Mouse (Mus musculus) intestine, postnatal 0 days (tissue): ENCODE measurements around the gene Zbtb20. TPM values are rescaled to one million over a fixed set of nuclear protein-coding genes. Genes with fewer than 3 reads are reported as not detected.

Experiments
- ATAC-seq: fragments of 200-750 bp; cut with Nextera tagmentation; 2 replicates; pipeline ENCODE4 v1.8.0; 2017; ENCODE audit warnings: mild to moderate bottlenecking, moderate TSS enrichment, moderate library complexity
- H3K27ac ChIP-seq: fragments of 300-500 bp; sonication (generic); 2 replicates; pipeline ENCODE4 v1.5.1; 2014; ENCODE audit warnings: mild to moderate bottlenecking, low read depth, low read length, moderate library complexity
- H3K27me3 ChIP-seq: fragments of 300-500 bp; sonication (generic); replicated peaks from 2 replicates; pipeline ENCODE4 v1.6.1; 2014; ENCODE audit warnings: low read length, mixed read lengths; ENCODE audit not compliant: control insufficient read depth, insufficient read depth
- H3K36me3 ChIP-seq: fragments of 300-500 bp; sonication (generic); 2 replicates; pipeline ENCODE4 v1.6.1; 2014; ENCODE audit warnings: mild to moderate bottlenecking, moderate library complexity; ENCODE audit not compliant: control insufficient read depth, insufficient read depth
- H3K4me1 ChIP-seq: fragments of 300-500 bp; sonication (generic); replicated peaks from 2 replicates; pipeline ENCODE4 v1.6.1; 2014; ENCODE audit warnings: antibody characterized with exemption, low read length, mixed read lengths; ENCODE audit not compliant: control insufficient read depth, insufficient read depth
- H3K4me2 ChIP-seq: fragments of 300-500 bp; sonication (generic); replicated peaks from 2 replicates; pipeline ENCODE4 v1.6.1; 2014; ENCODE audit warnings: low read depth, mild to moderate bottlenecking, moderate library complexity
- H3K4me3 ChIP-seq: fragments of 300-500 bp; sonication (generic); 2 replicates; pipeline ENCODE4 v1.5.1; 2014; ENCODE audit warnings: low read depth, low read length
- H3K9ac ChIP-seq: fragments of 300-500 bp; sonication (generic); 2 replicates; pipeline ENCODE4 v1.6.1; 2014; ENCODE audit warnings: mild to moderate bottlenecking, low read depth, low read length
- H3K9me3 ChIP-seq: fragments of 300-500 bp; sonication (generic); 2 replicates; pipeline ENCODE4 v1.6.1; 2016; ENCODE audit warnings: mixed run types; ENCODE audit not compliant: control insufficient read depth
- CTCF ChIP-seq: sonication (generic); IDR thresholded peaks from 2 replicates; pipeline ENCODE4 v1.5.1; 2016; ENCODE audit warnings: low read depth, mild to moderate bottlenecking, control low read depth, antibody characterized with exemption, moderate library complexity
- WGBS: fragments of 180-500 bp; shearing (Covaris S2); extraction: QIAGEN DNeasy Blood & Tissue Kit; methylation state at CpG from one replicate; pipeline ENCODE4 v1.1.7; 2014; 5-methylcytosine and 5-hydroxymethylcytosine counted together
- polyA plus RNA-seq: library from polyadenylated mRNA; unstranded; fragments of >200 nt; fragmentation: Nextera tagmentation; extraction: Ambion mirVana; gene quantifications from 2 replicates; pipeline ENCODE4 v1.2.1, GENCODE M21; 2015

The Zbtb20 gene
- polyA plus RNA-seq, 1 experiment from 2014 or later, result 10.6 TPM

DNA sequence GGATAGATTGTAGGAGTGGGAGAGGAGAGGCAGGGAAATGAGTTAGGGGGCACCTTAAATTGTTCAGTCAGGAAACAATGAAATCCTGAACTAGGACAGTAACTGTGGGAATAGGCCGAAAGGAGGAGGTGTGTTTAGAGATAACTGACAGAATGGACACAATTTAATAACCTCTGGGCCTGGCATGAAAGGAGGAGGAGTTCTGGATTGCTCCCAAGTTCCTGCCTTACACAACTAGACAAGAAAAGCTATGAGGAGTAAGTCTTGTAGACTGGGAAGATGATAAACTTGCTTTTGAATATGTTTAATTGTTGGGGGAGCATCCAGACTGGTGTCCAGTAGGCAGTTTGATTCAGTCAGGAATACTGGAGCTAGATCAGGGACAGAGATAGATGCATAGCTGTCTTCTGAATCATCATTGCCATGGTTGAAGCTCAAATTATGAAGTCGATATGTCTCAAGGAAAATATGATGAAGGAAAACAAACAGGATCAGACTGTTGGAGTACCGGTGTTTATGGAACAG, 494.9 kb downstream of the Zbtb20 start:
- no peaks in the 10 kb centered on the region for H3K27me3 ChIP-seq
- no peaks in the 10 kb centered on the region for H3K4me1 ChIP-seq
- H3K27ac ChIP-seq, result no peak overlapping the region
- ATAC-seq, result no peak
- no peak overlapping the region for H3K4me3 ChIP-seq
- H3K9ac ChIP-seq, result no peak overlapping the region
- no peaks in the 10 kb centered on the region for H3K36me3 ChIP-seq
- no peaks in the 10 kb centered on the region for H3K9me3 ChIP-seq
- 64% methylated on average over 3 of the region's 3 CpGs for WGBS
- TF ChIP-seq CTCF, result no peak
- no peak overlapping the region for H3K4me2 ChIP-seq

GRCm38 (mm10) chr16:43376782-43377181, 501.1 kb downstream of the Zbtb20 start:
- H3K27me3 ChIP-seq, result no peaks in the 10 kb centered on the region
- H3K4me1 ChIP-seq, result no peaks in the 10 kb centered on the region
- TF ChIP-seq CTCF, result no peak
- H3K27ac ChIP-seq, result no peak overlapping the region
- H3K9ac ChIP-seq, result no peak overlapping the region
- no peak for ATAC-seq
- WGBS, result 72% methylated on average over 6 of the region's 6 CpGs
- H3K4me2 ChIP-seq, result no peak overlapping the region
- H3K9me3 ChIP-seq, result no peaks in the 10 kb centered on the region
- H3K36me3 ChIP-seq, result no peaks in the 10 kb centered on the region
- H3K4me3 ChIP-seq, result no peak overlapping the region

- Histone ChIP-seq H3K4me2 (no peak overlapping the region), H3K4me3 (no peak overlapping the region), H3K9ac (no peak overlapping the region), H3K36me3 (no peaks in the 10 kb centered on the region), H3K27ac (no peak overlapping the region), H3K9me3 (no peaks in the 10 kb centered on the region), H3K27me3 (no peaks in the 10 kb centered on the region), H3K4me1 (no peaks in the 10 kb centered on the region)
- 78% methylated on average over 7 of the region's 7 CpGs for WGBS
- no peak for TF ChIP-seq CTCF
- no peak for ATAC-seq
These were observed 504.0 kb downstream of the Zbtb20 start for GRCm38 (mm10) chr16:43379351-43380325.

DNA sequence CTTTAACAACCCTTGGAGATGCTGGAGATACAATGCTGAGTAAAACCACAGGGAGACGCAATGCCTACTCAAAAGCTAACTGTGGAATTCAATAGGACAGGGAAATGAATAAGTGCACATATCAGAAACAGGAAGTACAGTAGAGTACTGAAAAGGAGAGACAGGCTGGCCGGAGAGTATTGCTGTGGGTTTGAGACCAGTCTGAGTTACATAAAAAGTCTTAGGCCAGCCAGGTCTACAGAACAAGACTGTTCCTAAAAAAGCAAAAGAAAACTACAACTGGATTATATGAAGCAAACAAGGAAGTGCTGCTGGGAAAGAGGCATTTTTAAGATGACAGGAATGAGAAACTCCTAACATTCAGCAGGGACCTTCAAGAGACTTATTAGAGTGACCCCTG, 505.5 kb downstream of the Zbtb20 start:
- H3K4me3 ChIP-seq, result no peak overlapping the region
- H3K4me1 ChIP-seq, result no peaks in the 10 kb centered on the region
- H3K9me3 ChIP-seq, result no peaks in the 10 kb centered on the region
- H3K36me3 ChIP-seq, result no peaks in the 10 kb centered on the region
- no peak for TF ChIP-seq CTCF
- H3K9ac ChIP-seq, result no peak overlapping the region
- 81% methylated on average over 2 of the region's 2 CpGs for WGBS
- no peak for ATAC-seq
- no peak overlapping the region for H3K4me2 ChIP-seq
- H3K27me3 ChIP-seq, result no peaks in the 10 kb centered on the region
- H3K27ac ChIP-seq, result no peak overlapping the region

- ATAC-seq, result no peak
- Histone ChIP-seq H3K27ac (no peak overlapping the region), H3K4me2 (no peak overlapping the region), H3K9me3 (no peaks in the 10 kb centered on the region), H3K36me3 (no peaks in the 10 kb centered on the region), H3K9ac (no peak overlapping the region), H3K4me1 (no peaks in the 10 kb centered on the region), H3K27me3 (no peaks in the 10 kb centered on the region), H3K4me3 (no peak overlapping the region)
- TF ChIP-seq CTCF, result no peak
- WGBS, result 82% methylated on average over 7 of the region's 7 CpGs
These were observed 507.6 kb downstream of the Zbtb20 start for GRCm38 (mm10) chr16:43383149-43383740.

DNA sequence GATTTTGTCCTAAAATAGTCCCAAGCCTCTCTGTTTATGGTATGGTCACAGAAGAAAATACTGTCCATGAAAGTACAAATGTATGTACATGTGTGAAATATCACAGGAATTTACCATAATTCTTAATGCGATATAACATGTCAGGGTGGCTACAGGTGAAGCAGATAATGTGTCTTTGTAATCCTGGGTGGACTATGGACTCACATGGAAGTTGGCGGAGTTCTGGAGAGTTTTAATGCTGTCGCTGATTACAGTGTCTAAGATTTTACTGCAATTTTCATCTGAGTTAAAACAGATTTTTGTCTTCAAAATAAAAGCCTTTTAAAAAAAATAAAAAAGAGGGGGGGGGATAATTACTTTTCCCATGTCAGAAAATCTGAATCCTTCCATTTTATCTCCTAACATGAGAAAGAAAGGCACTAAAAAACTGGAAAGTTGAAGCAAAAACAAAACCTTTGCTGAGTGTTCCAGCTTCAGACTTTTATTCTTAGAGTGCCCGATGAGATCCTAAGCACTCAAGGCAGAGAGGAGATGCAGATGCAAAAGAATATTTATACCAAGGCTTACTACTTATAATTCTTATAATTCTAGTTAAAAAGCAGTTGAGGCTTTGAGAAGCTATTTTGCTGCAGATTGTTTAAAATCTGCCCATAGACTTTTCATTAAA, 509.4 kb downstream of the Zbtb20 start:
- no peaks in the 10 kb centered on the region for H3K4me1 ChIP-seq
- no peak for ATAC-seq
- no peak overlapping the region for H3K27ac ChIP-seq
- no peaks in the 10 kb centered on the region for H3K9me3 ChIP-seq
- 32% methylated on average over 4 of the region's 4 CpGs for WGBS
- H3K4me3 ChIP-seq, result no peak overlapping the region
- H3K9ac ChIP-seq, result no peak overlapping the region
- no peaks in the 10 kb centered on the region for H3K27me3 ChIP-seq
- H3K36me3 ChIP-seq, result no peaks in the 10 kb centered on the region
- no peak overlapping the region for H3K4me2 ChIP-seq
- TF ChIP-seq CTCF, result no peak
